Mouse (Mus musculus): ENCODE measurements around the gene Dtnbp1.

The Dtnbp1 gene

DNA sequence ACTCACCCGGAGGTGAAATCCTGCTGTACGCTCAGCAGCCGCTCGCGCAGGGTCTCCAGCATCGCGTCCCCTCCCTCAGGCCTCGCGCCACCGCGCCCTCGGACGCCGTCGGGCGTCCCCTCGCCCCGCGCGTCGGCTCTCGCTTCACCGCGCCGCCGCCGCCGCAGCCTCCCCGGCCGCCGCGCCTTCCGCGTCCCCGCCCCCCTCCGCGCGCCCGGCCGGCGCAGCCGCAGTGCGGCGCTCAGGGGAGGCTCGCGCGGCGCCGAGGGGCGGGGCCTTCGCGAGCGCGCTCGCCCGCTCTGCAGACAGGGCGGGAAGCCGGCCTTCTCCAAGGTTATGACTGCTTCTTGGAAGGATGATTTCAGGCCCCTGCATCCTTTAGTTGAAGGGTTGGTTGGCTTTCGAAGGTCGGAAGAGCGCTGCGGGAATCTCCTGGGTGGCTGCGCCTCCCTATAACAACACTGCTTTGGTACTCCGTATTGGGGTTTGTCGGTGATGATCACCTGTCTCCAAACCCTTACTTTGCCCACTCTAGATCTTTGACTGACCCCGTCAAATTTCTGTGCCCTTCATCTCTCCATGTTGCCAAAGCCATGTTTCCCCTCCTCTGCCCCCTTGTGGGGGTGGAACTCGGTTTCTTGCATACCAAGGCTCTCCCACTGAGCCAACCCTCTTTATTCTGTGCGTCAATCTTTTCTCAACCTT is at the start of gene Dtnbp1:
Dtnbp1 (minus strand) TSS at position 237 of the 705 bp plus-strand sequence.
- peak; percentile 83 for DNase-seq

DNA sequence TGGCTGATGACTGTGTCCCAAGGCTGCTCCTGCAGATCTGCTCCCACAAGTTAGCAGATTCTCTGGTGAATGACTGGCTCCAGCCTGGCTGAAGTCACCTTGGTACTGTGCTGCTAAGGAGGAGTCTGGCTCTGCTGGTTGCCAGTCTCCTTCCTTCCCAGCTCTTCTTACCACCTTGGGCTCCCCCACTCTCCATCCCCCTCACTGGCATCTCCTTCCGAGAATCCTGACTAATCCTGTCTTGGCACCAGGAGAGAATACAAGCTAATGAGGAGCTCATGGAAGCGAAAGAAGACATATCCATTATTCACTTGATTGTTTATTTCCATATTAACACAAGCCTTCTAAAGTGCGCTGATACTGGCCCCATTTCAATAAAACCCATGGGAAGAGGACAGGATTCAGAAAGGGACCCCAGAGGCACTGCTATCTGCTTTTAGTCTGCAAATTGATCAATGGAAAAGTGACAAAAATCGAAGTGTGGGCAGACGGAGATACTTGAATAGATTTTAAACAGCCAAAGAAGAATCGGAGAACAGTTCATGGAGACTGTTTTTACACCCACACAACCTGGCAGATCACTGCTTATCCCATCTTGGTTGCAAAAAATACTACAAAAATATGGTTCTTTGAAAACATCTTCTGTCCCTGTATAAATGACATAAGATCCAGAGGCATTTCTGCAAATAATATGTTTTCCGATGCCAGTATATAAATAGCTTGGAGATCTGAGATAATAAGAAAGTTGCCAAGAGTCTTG is 47.5 kb upstream of the Dtnbp1 start:
- no peak for DNase-seq

DNA sequence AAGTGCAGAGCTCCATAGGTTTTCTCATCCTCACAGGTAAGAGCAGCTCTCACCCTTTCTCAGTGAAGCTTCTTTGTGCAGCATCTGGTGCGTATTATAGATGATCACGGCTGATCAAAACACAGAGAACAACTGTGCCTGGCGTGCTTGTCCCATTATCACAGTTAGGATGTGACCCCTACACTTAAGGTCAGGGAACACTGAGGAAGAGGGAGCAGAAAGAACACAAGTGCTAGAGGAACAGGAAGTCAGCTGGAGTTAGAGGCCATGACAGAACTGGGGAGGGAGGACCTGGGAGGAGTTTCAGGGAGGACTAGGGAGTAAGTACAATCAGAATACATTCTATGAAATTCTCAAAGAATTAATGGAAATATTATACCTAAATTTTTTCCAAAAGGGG is 41.5 kb upstream of the Dtnbp1 start:
- no peak for DNase-seq

DNA sequence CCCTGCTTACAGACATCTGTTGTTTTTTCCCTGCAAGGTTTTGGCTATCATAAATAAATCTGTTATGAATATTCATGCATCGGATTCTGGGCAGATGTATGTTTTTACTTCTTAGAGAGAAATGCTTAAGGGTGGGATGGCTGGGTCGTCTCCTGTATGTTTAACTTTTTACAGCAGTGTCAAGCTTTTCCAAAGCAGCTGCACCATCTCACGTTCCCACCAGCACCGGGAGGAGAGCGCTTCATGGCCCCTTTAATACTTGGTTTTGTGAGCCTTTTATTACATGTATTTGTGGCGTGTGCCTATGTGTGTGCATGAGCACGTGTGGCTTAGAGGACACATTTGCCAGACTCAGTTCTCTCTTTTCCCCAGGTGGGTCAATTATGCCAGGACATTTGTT is 38.8 kb upstream of the Dtnbp1 start:
- DNase-seq: no peak

DNA sequence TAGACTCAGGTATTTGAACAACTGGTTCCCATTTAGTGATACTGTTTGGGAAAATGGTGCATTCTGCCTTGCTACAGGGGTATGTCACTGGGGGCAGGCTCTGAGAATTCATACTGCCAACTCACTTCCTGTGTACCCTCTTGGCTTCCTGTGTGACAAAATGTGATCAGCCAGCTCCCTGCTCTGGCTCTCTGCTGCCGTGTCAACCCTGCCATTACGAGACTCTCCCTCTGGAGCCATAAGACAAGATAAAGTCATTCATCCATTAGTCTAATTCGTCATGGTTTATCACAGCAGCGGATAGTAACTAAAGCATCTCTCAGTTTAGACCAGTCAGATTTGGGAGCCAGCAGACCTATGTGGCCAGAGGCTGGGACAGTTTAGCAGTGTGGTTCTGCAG is 38.2 kb upstream of the Dtnbp1 start:
- DNase-seq: no peak

- DNase-seq: no peak
Observed at GRCm38 (mm10) chr13:45036417-45036816, 34.5 kb upstream of the Dtnbp1 start.

DNA sequence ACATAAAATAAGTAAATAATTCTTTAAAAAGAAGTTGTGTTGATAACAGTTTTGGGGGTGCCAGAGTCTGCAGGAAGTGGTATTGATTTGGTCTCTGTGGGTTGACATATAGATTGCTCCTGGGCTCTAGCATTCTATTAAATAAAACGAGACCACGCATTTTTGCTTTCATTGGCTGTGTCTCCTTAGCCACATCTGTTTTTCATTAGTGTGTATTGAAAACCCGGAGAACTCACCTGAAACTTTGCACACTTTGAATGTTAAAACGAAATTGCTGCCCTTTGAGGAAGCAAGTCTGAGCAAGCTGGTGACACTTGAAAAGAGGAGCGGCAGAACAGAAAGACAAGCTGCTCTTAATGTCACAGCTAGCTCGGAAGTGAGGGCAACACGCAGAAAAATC is 32.8 kb upstream of the Dtnbp1 start:
- no peak for DNase-seq

DNA sequence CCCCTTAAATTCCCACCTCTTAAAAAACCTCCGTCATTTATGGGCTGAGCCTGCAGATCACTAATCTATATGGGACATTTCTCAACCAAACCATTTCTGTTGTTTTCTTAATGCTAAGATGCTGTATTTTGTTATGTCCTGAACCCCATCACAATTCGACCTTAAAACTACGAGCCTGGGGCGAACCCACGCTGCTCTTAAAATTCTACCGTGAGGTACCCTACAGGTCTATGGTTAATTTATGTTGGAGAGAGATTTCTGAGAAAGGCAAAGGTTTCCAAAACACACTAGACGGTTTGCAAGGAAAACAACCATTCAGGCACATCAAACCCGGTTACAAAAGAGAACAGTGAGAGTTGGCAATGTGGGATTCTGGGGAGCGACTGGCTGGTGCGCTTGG is 31.4 kb upstream of the Dtnbp1 start:
- DNase-seq: no peak

DNA sequence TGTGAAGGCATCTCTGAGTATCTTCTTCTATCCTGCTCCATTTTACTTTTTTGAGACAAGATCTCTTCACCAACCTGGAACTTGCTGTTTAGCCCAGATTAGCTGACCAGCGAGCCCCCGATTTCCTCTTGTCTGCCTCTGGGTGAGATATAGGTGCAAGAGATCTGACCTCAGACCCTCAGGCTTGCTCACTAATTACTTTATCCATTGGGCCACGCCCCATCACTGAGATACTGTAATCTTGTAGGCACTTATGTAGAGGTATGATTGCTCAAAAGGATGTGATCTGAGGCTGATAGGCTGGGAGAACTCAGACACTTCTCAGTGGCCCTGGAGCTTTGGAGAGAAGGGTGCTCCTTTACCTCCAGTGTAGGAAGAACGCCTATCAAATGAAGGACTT is 30.5 kb upstream of the Dtnbp1 start:
- DNase-seq: no peak

DNA sequence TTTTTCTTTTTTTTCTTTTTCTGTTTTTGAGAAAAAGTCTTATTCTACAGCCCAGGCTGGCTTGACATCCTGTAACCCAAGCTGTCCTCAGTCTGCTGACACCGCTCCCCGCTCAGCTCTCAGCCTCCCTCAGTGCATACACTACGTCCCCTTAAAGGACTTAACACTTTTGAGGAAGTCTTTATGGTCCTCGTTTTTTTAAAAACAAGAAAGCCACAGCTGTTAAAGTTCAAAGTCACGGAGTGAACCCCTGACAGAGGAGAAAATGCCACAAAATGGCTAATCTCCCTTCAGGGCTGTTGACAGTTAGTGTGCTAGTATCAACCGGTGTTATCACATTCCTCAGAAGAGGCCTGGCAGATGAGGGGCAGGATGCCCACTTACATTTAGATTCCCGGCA is 29.8 kb upstream of the Dtnbp1 start:
- DNase-seq: no peak

GRCm38 (mm10) chr13:45031314-45031713 is 29.4 kb upstream of the Dtnbp1 start:
- no peak for DNase-seq

GRCm38 (mm10) chr13:45030830-45031229 is 28.9 kb upstream of the Dtnbp1 start:
- DNase-seq: peak; percentile 90

DNA sequence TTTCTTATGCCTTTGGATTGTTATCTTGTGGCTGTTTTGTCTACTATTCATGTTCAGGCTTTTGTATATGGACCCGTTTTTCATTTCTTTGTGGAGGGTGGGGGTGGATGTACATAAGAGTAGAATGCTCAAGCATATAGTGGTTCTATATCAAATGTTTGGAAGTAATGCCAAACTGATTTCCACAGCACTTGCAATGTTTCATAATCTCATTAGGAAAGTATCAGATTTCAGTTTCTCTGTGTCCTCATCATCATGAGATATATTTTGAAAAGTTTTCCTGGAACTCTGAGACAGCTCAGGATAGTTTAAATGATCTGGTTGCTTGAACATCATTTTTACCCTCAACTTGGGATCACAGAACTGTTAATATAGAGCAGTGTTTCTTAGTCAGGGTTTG is 27.8 kb upstream of the Dtnbp1 start:
- no peak for DNase-seq

DNA sequence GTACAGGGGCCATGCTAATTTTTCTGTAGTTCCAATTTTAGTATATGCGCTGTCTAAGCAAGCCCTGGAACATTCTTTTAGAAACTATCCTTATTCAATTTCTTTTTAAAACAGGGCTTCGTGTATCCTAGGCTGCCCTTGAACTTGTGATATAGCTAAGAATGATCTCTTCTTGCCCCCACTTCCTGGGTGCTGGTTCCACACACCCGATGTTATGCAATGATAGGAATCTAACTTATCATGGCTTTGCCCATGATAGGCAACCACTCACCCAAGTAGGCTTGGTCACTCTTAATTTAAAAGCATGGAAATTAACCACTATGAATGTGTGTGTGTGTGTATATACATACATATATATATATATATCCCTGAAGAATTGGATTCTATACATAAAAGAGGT is 24.3 kb upstream of the Dtnbp1 start:
- no peak for DNase-seq

DNA sequence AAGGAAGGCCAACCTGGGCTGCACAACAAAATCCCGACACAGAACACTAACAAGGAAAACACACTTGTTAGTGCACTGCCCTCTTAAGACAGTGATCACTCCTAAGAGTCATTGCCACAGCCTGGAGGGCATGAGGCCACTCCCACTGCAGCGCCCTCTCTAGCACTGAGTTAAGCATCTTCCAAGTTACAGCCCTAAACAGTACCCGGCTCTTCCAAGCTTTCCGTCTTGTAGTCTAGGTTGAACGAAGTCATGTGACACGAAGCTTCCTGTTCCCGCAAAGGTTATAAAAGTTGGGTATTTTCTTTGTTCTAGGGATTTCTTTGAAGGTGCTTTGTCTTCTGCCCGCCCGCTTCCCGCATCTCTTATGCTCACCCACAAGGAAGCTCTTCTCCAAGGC is 22.9 kb upstream of the Dtnbp1 start:
- DNase-seq: no peak

DNA sequence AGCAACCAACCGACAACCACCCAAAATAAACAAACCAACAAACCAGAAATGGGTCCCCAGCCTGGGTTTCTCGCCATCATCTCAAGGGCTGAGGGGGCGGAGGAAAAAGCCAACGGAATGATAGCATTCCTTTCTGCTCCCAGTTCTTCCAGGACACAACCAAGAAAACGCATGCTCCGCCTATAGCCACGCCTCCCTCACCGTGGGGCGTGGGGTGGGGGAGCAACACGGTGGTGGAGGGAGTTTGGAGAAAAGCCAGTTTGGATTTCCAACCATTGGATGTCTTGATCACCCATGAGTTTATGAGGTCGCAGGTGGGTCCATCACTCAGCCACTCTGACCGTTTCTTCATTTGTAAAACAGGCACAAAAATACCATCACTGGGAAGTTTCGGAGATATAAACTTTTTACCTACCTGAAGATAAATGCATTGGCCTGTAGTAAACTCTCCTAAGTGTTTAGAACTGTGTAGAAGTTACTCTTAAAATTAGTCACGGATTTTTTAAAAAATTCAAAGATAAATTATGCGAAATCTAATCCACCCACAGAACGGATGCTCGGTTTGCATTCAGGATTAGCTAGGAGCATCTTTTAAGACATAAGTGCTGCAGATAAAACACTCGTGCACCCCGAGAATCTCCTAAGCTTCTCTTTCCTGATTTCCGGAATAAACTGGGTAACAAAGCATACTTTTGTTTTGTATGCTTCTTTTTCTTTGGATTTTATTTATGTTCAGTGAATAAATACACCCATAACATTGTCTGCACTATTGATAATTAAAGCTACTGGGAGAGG is 21.6 kb upstream of the Dtnbp1 start:
- DNase-seq: no peak

DNA sequence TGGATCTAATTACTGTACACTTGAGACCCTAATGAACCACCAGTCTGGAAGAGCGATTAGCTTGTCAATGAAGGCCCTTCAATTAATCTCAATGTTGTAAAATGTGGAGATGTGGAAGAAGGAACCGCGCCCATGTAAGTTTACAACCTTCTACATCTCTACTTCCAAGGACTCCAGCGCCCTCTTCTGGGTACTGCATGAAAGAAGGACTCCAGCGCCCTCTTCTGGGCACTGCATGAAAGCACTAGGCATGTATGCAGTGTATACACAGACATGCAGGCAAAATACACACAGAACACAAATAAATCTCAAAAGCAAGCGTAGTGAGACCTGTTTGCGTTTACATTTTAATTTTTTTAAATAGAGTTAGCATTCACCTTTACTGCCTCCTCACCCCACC is 6.2 kb upstream of the Dtnbp1 start:
- peak; percentile 68 for DNase-seq

DNA sequence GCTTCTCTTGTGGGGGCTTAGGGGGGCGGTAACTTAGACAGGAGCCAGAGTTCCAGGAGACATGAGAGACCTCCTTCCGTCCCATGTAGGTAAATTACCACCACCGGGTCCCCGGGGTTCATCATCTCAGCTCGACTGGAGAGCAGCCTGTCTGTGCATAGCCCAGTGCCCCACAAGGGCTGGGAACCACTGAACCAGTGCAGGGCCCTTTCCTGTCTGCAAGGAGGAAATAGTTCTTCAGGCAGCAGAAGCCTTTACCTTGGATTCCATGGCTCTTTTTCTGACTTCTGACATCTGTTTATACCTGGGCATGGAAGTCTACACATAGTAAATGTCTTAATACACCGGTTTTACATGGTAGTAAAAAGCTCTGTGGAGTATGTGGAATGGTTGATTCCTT is 5.8 kb upstream of the Dtnbp1 start:
- DNase-seq: no peak

GRCm38 (mm10) chr13:45006483-45006882 is 4.5 kb upstream of the Dtnbp1 start:
- DNase-seq: peak; percentile 23

DNA sequence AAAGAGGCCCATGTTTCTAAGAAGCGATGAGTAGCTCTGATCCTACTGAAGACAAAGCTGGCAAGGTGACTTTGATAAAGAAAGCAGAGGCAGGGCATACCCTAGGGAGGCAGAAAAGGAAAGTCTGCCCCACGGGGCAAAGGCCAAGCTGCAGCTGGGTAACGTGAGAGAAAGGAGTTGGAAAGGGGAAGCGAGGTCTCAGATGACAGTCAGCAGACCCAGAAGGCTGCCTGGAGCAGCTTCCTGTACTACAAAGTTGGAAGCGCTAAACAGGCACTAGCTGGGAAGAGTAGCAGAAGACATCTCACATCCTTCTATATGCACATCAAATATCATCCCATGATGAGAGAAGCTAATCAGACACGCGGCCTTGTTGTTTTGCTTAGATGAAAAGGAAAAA is 3.9 kb upstream of the Dtnbp1 start:
- DNase-seq: no peak

GRCm38 (mm10) chr13:45004987-45005592 is 3.1 kb upstream of the Dtnbp1 start:
- DNase-seq: no peak

DNA sequence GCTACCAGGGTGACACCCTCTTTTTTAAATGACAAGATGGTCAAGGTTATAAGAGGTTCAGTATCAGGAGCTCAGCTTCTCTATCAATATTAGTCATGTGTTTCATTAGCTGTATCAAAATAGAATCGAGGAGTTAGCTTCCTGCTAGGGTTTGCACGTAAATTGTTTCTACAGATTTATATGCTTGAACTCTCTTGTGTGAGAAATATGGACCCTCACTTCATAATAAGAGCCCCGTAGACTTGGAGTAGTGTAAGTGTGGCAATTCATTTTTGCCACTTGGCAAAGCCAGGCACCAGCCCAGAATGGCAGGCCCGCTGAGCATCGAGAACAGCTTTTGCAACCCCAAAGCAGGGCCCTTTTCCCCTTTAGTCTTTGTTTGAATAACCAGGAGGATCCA is 1.1 kb upstream of the Dtnbp1 start:
- DNase-seq: no peak

- DNase-seq: peak; percentile 64
Observed at GRCm38 (mm10) chr13:45001228-45001910, 578 bp downstream of the Dtnbp1 start.
